Mouse (Mus musculus): ENCODE data around the gene Slc4a1. TPM values are rescaled to one million over a fixed set of nuclear protein-coding genes. Genes with fewer than 3 reads are reported as not detected.

Slc4a1 gene
- polyA plus RNA-seq, 1 experiment from 2014 or later: not detected

GRCm38 (mm10) chr11:102365699-102366098 is 304 bp downstream of the Slc4a1 start:
- in situ Hi-C loops (cut with MboI; ENCODE audit: low pct_unique_long_range_greater_than_20kb): no loop called here
- ATAC-seq (no peak), DNase-seq (ENCODE audit: low read depth, low spot score) (no peak)
- H3K27me3 ChIP-seq: peaks cover 35% of the 10 kb centered on the region
- TF ChIP-seq CTCF (IDR thresholded peaks at IDR 0.05): no peak
- CTCF ChIA-PET: no interaction called here
- POLR2A ChIA-PET: no interaction called here

DNA sequence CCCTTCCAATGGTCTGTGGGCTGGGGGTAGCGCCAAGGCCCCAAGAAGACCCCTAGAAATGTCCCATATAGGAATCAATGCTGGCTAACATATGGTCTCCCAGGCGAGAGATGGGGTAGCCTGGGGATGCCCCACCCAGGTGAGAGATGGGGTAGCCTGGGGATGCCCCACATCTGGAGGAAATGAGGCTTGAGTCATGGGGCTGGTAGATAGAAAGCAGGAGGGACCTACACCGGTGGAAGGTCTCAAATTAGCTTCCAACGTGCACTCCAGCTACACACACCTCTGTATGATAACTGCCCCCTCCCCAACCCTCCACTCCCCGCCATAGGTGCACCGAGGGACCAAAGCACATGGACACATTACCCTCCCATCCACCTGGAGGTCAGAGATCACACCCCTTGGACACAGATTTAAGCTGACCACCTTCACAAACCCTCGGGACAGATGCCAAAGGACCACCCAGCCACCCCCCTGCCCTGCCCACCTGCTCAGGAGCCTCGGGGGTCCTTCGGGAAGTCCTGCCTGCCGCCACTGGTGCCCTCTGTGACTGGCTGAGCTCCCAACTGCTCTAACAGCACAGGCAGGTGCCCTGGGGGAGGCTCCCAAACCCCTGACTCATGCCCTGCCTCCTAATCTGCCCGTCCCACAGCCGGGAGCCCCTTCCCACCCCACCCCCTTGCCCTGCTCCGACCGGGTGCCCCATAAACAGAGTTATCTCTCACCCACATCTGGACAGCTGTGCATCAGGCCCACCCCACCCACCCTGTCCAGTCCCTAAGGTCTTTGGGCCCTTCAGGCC is 1.2 kb downstream of the Slc4a1 start:
- in situ Hi-C loops (cut with MboI; ENCODE audit: low pct_unique_long_range_greater_than_20kb): no loop called here

DNA sequence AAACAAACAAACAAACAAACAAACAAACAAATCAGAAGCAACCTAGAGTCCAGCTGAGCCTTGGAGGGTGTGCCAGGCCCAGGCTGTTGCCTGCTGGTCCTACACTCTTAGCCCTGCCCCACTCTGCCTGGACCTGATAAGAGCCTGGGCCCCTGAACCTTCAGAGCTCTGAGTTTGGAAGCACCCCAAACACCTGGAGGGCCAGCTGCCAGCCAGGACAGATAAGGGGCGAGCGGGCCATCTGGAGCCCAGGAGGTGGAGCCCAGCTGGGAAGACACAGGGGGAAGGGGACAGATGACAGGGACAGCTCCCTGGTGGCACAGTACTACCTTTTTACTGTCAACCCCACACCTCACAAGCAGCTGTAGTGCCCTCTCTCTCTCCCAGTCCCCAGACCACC is 2.4 kb downstream of the Slc4a1 start:
- DNase-seq (ENCODE audit: low read depth, low spot score) (no peak), ATAC-seq (no peak)
- H3K27me3 ChIP-seq: peaks cover 50% of the 10 kb centered on the region
- in situ Hi-C loops (cut with MboI; ENCODE audit: low pct_unique_long_range_greater_than_20kb): no loop called here
- ChIA-PET POLR2A (no interaction called here), CTCF (no interaction called here)
- TF ChIP-seq CTCF (IDR thresholded peaks at IDR 0.05): no peak

More for the DNA sequence above, 1.2 kb downstream of the Slc4a1 start:
- DNase-seq (ENCODE audit: low read depth, low spot score) (no peak), ATAC-seq (no peak)
- ChIA-PET CTCF (no interaction called here), POLR2A (no interaction called here)
- TF ChIP-seq CTCF (IDR thresholded peaks at IDR 0.05): no peak
- H3K27me3 ChIP-seq: peaks cover 41% of the 10 kb centered on the region

GRCm38 (mm10) chr11:102361776-102362495 is 4.1 kb downstream of the Slc4a1 start:
- H3K27me3 ChIP-seq: peaks cover 67% of the 10 kb centered on the region
- ATAC-seq: no peak
- CTCF ChIA-PET: no interaction called here
- TF ChIP-seq CTCF (IDR thresholded peaks at IDR 0.05): no peak
- in situ Hi-C loops (cut with MboI; ENCODE audit: low pct_unique_long_range_greater_than_20kb): no loop called here
- no peak for DNase-seq (ENCODE audit: low read depth, low spot score)
- POLR2A ChIA-PET: no interaction called here

- DNase-seq (ENCODE audit: low read depth, low spot score): no peak
These were observed 7.6 kb downstream of the Slc4a1 start for GRCm38 (mm10) chr11:102358365-102358764.

DNA sequence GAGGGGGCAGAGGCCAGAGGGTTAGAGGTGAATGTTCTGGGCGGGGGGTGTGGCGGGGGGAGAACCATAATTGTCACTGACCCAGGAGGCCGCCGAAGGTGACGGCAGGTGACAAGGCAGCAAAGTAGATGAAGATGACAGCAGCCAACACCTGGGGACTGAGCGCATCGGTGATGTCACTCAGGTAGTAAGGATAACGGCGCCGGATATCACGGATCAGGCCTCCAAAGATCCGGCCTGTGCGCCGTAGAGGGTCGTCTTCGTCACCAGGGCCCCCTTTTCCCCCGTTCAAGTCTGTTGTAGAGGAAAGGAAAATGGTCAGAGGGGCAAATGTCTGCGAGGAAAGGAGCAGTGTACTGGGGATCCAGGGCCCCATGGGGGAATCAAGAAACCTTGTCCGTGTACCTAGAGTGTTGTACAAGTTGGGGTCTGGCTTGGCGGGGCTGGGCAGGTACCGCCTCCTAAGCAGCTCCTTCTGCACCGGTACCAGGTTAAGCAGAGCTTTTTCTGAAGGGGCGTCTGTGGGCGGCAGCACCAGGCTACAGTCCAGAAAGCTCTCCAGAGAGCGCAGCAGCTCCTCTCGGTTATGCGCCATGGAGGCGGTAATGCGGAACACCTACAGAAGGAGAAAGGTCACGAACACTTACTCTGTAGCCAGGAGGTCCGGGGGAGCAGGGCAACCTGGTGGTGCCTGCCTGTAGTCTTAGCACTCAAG is 9.2 kb downstream of the Slc4a1 start:
- POLR2A ChIA-PET: interaction anchor here (1.0 kb wide), 1 partner anchor 50 kb away, joined by 3 read pairs; no protein-coding TSS in a partner anchor
- H3K27me3 ChIP-seq: peaks cover 60% of the 10 kb centered on the region
- DNase-seq (ENCODE audit: low read depth, low spot score): no peak

More at GRCm38 (mm10) chr11:102358365-102358764, 7.6 kb downstream of the Slc4a1 start:
- ChIA-PET POLR2A (no interaction called here), CTCF (no interaction called here)
- no peak for TF ChIP-seq CTCF (IDR thresholded peaks at IDR 0.05)
- peaks cover 68% of the 10 kb centered on the region for H3K27me3 ChIP-seq
- in situ Hi-C loops (cut with MboI; ENCODE audit: low pct_unique_long_range_greater_than_20kb): no loop called here
- ATAC-seq: no peak

GRCm38 (mm10) chr11:102356190-102356589 is 9.8 kb downstream of the Slc4a1 start:
- POLR2A ChIA-PET: no interaction called here
- TF ChIP-seq CTCF (IDR thresholded peaks at IDR 0.05): no peak
- ATAC-seq (no peak), DNase-seq (ENCODE audit: low read depth, low spot score) (no peak)
- CTCF ChIA-PET: no interaction called here
- peaks cover 54% of the 10 kb centered on the region for H3K27me3 ChIP-seq
- in situ Hi-C loops (cut with MboI; ENCODE audit: low pct_unique_long_range_greater_than_20kb): no loop called here

More for the DNA sequence above, 9.2 kb downstream of the Slc4a1 start:
- ATAC-seq: no peak
- TF ChIP-seq CTCF (IDR thresholded peaks at IDR 0.05): no peak
- in situ Hi-C loops (cut with MboI; ENCODE audit: low pct_unique_long_range_greater_than_20kb): no loop called here
- CTCF ChIA-PET: no interaction called here

DNA sequence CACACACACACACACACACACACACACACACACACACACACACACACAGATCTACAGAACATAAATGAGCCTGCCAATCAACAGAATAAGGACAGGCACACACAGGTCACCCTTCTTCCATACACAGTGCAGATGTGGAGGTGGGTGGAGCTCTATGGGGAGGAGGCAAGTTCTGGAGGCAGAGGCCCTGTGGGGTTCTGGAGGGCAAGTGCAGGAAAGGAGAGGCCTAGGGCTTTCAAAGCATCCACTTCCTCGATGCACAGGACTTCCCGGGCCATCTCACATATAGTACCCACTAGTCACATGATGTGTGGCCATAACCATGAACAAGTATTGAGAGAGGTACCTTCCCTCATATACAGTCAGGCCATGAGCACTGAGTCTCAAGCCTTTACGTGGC is 10.5 kb downstream of the Slc4a1 start:
- no peak for TF ChIP-seq CTCF (IDR thresholded peaks at IDR 0.05)
- peaks cover 50% of the 10 kb centered on the region for H3K27me3 ChIP-seq
- ATAC-seq (no peak), DNase-seq (ENCODE audit: low read depth, low spot score) (no peak)
- in situ Hi-C loops (cut with MboI; ENCODE audit: low pct_unique_long_range_greater_than_20kb): no loop called here
- ChIA-PET CTCF (no interaction called here), POLR2A (no interaction called here)

- peaks cover 30% of the 10 kb centered on the region for H3K27me3 ChIP-seq
- in situ Hi-C loops (cut with MboI; ENCODE audit: low pct_unique_long_range_greater_than_20kb): no loop called here
- ATAC-seq: no peak
- no peak for DNase-seq (ENCODE audit: low read depth, low spot score)
- POLR2A ChIA-PET: no interaction called here
- CTCF ChIA-PET: no interaction called here
- no peak for TF ChIP-seq CTCF (IDR thresholded peaks at IDR 0.05)
These were observed 13.0 kb downstream of the Slc4a1 start for GRCm38 (mm10) chr11:102353021-102353431.

GRCm38 (mm10) chr11:102352378-102352777 is 13.6 kb downstream of the Slc4a1 start:
- POLR2A ChIA-PET: no interaction called here
- ATAC-seq (no peak), DNase-seq (ENCODE audit: low read depth, low spot score) (no peak)
- in situ Hi-C loops (cut with MboI; ENCODE audit: low pct_unique_long_range_greater_than_20kb): no loop called here
- peaks cover 23% of the 10 kb centered on the region for H3K27me3 ChIP-seq
- no peak for TF ChIP-seq CTCF (IDR thresholded peaks at IDR 0.05)
- CTCF ChIA-PET: no interaction called here

Data from Patski (cell line).